Mouse (Mus musculus) myocyte (in vitro differentiated cells): Measurements from ENCODE around the gene Aqp8. TPM values are rescaled to one million over a fixed set of nuclear protein-coding genes. Genes with fewer than 3 reads are reported as not detected.
A peak's percentile ranks its signal among the peaks of the same experiment; 100 is the strongest.

ENCODE experiments used
- H3K27me3 ChIP-seq: one replicate; pipeline ENCODE4 v1.6.1; 2011; ENCODE audit not compliant: control insufficient read depth, insufficient read depth, insufficient read length
- H3K36me3 ChIP-seq: one replicate; pipeline ENCODE4 v1.6.1; 2011; ENCODE audit not compliant: control insufficient read depth, insufficient read depth
- H3K4me2 ChIP-seq: one replicate; pipeline ENCODE4 v1.6.1; 2011; ENCODE audit warnings: low read depth, control low read depth
- H3K4me3 ChIP-seq: one replicate; pipeline ENCODE4 v1.5.1; 2011; ENCODE audit warnings: mild to moderate bottlenecking, control low read depth, moderate library complexity
- H3K79me2 ChIP-seq: one replicate; pipeline ENCODE4 v1.6.1; 2011; ENCODE audit not compliant: control insufficient read depth, insufficient read depth
- H3ac ChIP-seq: one replicate; pipeline ENCODE4 v1.6.1; 2011; ENCODE audit not compliant: control insufficient read depth, insufficient read length
- CEBPB ChIP-seq: IDR thresholded peaks from 2 replicates; pipeline ENCODE4 v1.6.1; 2011; ENCODE audit warnings: mild to moderate bottlenecking, moderate library complexity; ENCODE audit not compliant: poor library complexity, insufficient read depth, severe bottlenecking
- E2F4 ChIP-seq: IDR thresholded peaks from one replicate; pipeline ENCODE4 v1.6.1; 2011; ENCODE audit warnings: mild to moderate bottlenecking, control low read depth, moderate library complexity; ENCODE audit not compliant: insufficient read depth
- MAX ChIP-seq: IDR thresholded peaks from one replicate; pipeline ENCODE4 v1.6.1; 2011; ENCODE audit warnings: low read depth, mild to moderate bottlenecking, control low read depth
- MYOD1 ChIP-seq, 3 experiments: IDR thresholded peaks; one replicate each; pipeline ENCODE4 v1.6.1; 2011; ENCODE audit warnings: control low read depth in 2 of 3, low read depth in 2 of 3, mild to moderate bottlenecking in 2 of 3, moderate library complexity in 1 of 3; ENCODE audit not compliant: insufficient read length in 2 of 3, control insufficient read depth in 1 of 3
- MYOG ChIP-seq, 3 experiments: IDR thresholded peaks; one replicate each; pipeline ENCODE4 v1.6.1; 2011; ENCODE audit warnings: control low read depth in 2 of 3, low read depth in 2 of 3, mild to moderate bottlenecking in 2 of 3; ENCODE audit not compliant: insufficient read length in 2 of 3, control insufficient read depth in 1 of 3, insufficient read depth in 1 of 3
- POLR2A ChIP-seq: IDR thresholded peaks from one replicate; pipeline ENCODE4 v1.6.1; 2011; ENCODE audit warnings: low read depth, mild to moderate bottlenecking, control low read depth, moderate library complexity; ENCODE audit not compliant: insufficient read length
- POLR2AphosphoS2 ChIP-seq: IDR thresholded peaks from one replicate; pipeline ENCODE4 v1.6.1; 2011; ENCODE audit warnings: low read depth, control low read depth; ENCODE audit not compliant: insufficient read length
- REST ChIP-seq: IDR thresholded peaks from one replicate; pipeline ENCODE4 v1.6.1; 2011; ENCODE audit warnings: mild to moderate bottlenecking, control low read depth, moderate library complexity; ENCODE audit not compliant: insufficient read depth, insufficient read length
- SRF ChIP-seq: IDR thresholded peaks from one replicate; pipeline ENCODE4 v1.6.1; 2011; ENCODE audit warnings: low read depth; ENCODE audit not compliant: control insufficient read depth, insufficient read length
- TCF12 ChIP-seq: IDR thresholded peaks from one replicate; pipeline ENCODE4 v1.6.1; 2011; ENCODE audit warnings: mild to moderate bottlenecking, control low read depth; ENCODE audit not compliant: poor library complexity, insufficient read depth, severe bottlenecking
- TCF3 ChIP-seq: IDR thresholded peaks from one replicate; pipeline ENCODE4 v1.6.1; 2011; ENCODE audit warnings: low read depth, control low read depth; ENCODE audit not compliant: insufficient read length
- USF1 ChIP-seq: IDR thresholded peaks from one replicate; pipeline ENCODE4 v1.6.1; 2011; ENCODE audit warnings: low read depth, mild to moderate bottlenecking, control low read depth, moderate library complexity
- polyA plus RNA-seq: library from polyadenylated mRNA; unstranded; fragments of >200 nt; fragmentation: generic; extraction: Trizol; gene quantifications from one replicate; pipeline ENCODE4 v1.2.1, GENCODE M21; 2012; ENCODE audit warnings: missing spikeins

Aqp8 gene
- polyA plus RNA-seq, 1 experiment, result not detected

DNA sequence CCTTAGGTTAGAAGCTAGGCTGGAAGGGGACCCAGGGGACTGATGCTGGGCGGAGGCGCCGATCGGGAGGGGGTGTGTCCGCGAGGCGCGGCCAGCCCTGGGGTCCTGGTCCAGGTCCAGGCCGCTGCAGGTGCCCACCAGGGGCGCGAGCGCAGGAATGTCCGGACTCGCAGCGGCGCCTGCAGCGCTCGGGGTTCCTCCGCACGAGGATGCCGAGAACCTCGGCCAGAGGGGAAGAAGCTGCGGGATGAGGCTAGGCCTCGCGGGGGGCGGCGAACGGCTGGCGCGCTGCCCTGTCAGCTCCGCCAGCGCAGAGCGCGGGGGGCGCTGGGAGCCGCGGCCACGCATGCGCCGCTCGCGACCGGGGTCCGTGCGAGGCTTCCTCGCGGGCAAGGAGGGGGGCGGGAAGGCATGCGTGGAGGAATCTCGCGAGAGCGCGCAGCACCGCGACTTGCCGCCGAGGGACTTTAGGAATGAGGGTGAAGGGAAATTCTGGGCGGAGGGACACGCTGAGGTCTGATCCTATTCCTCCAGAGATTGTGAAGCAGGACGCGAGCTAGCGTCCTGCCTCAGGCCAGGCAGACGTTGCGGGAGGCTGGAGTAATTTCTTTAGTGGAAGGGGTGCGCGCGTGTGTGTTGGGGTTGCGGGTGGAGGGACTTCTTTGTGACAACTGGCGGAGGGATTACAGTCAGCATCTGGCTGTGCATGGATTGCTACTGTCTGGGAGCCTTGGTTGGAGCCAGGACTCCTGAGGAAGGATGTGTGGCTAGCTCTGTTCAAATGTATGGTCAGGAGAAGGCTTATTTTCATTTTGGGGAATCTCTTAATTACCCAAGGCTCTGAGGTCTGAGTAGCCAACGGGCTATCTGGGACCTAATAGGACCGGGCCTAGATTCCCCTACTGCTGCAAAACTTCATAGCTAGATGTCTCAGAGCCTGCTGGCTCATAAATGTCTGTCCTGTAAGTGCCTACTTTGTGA is 38.4 kb downstream of the Aqp8 start, which contains the start of gene Zkscan2:
Gene Zkscan2 (minus strand): TSS at position 211 of the 981 bp plus-strand sequence.
- no peaks in the 10 kb centered on the region for H3K36me3 ChIP-seq
- peaks cover 6% of the 10 kb centered on the region for H3K27me3 ChIP-seq
- no peaks in the 10 kb centered on the region for H3K79me2 ChIP-seq
- TF ChIP-seq POLR2A, result no peak
- TF ChIP-seq USF1, result no peak
- no peak for TF ChIP-seq MYOD1 (IDR thresholded peaks at IDR 0.05; ENCODE audit: control insufficient read depth in 1 of 3, insufficient read length in 2 of 3, low read depth in 2 of 3)
- TF ChIP-seq TCF12, result no peak
- no peak for TF ChIP-seq CEBPB
- TF ChIP-seq POLR2AphosphoS2, result no peak
- no peak for TF ChIP-seq SRF
- TF ChIP-seq MYOG (IDR thresholded peaks at IDR 0.05; ENCODE audit: control insufficient read depth in 1 of 3, insufficient read depth in 1 of 3, insufficient read length in 2 of 3, low read depth in 2 of 3), result no peak
- TF ChIP-seq MAX, result no peak
- no peak for TF ChIP-seq TCF3
- TF ChIP-seq E2F4, result no peak
- TF ChIP-seq REST, result no peak
- no peak within 1 kb of the TSS for H3K4me3 ChIP-seq
- H3ac ChIP-seq, result no peak within 1 kb of the TSS
- no peak within 1 kb of the TSS for H3K4me2 ChIP-seq

DNA sequence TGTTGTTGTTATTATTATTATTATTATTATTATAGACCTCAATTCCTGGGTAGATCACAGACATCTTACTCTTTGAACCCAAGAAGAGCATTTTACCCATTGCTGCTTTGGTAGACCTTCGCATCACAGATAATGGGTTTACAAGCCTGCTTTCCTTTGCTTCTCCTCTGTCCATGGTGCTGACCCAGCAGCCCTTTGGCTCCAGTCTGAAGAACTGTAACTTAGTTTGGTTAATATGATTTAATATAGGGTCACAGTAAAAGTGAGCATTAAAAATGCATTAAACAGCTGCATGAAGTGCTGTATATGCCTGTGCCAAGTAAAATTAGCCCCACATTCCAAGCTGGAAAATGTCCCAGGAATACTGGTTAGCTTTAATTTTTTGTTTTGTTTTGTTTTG is 41.3 kb downstream of the Aqp8 start:
- Histone ChIP-seq H3K79me2 (no peaks in the 10 kb centered on the region), H3ac (no peak overlapping the region), H3K27me3 (peaks cover 6% of the 10 kb centered on the region), H3K4me2 (no peak overlapping the region), H3K36me3 (no peaks in the 10 kb centered on the region), H3K4me3 (no peak overlapping the region)
- peak; percentile 74 for TF ChIP-seq REST
- TF ChIP-seq CEBPB, result no peak

DNA sequence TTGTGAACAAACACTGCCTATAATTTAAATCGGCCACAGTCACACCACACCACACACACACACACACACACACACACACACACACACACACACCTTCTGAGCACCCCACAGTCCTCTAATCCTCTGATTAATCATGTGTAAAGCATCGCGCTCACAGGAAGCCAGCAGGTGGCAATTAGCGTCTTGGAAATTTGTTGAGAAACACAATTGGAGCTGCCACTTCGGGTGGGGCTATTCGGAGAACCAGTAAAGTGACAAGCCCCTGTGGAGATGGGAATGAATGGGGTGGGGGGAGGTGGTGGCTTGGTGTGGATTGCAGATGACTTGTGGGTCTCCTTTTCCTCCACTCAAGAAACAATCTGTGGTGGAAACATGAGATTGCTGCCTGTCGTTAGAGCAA is 45.9 kb downstream of the Aqp8 start:
- TF ChIP-seq REST (no peak), USF1 (no peak), TCF12 (no peak), SRF (no peak), CEBPB (no peak), POLR2AphosphoS2 (no peak)
- H3K4me3 ChIP-seq, result no peak overlapping the region
- no peak overlapping the region for H3ac ChIP-seq
- no peaks in the 10 kb centered on the region for H3K36me3 ChIP-seq
- H3K79me2 ChIP-seq, result no peaks in the 10 kb centered on the region
- no peak overlapping the region for H3K4me2 ChIP-seq
- no peaks in the 10 kb centered on the region for H3K27me3 ChIP-seq

Other genes with a start within 250 kb of the Aqp8 start
- gene Slc5a11, start 247.5 kb upstream of the Aqp8 start, polyA plus RNA-seq, result not detected
- gene Lcmt1, start 92.5 kb upstream of the Aqp8 start, polyA plus RNA-seq, result 28.4 TPM
- gene Arhgap17, start 92.4 kb upstream of the Aqp8 start, polyA plus RNA-seq, result 18.0 TPM
- gene Zkscan2, start 38.2 kb downstream of the Aqp8 start, polyA plus RNA-seq, result not detected